Mouse (Mus musculus): ENCODE results near the gene Gmpr. TPM values are rescaled to one million over a fixed set of nuclear protein-coding genes. Genes with fewer than 3 reads are reported as not detected.
"Not testable (repeated sequence)": the region's sequence is repeated elsewhere in the genome, so short reads cannot be mapped to it uniquely, and the experiment has no call there.

Gene Gmpr
- polyA plus RNA-seq, 1 experiment: 7.6 TPM

DNA sequence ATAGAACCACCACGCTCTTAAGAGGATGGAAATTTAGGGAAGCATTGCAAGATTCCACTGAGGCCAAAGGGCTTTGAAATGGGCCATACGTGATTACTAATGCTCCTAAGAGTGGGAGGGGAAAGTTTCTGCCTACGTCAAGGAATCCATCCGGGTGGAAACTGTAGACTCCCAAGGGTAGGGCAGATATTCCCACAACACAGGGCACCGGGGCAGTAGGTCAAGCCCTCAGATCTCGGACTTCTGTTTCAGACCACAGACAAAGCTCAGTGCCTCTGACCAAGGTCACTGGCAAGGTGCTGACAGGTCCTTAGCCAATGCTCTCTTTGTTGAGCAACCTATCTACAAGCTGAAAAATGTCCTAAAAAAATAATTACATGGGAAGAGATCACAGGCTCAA is 27.3 kb upstream of the Gmpr start:
- Histone ChIP-seq H3K9me3 (replicated peaks; ENCODE audit: control insufficient read depth, insufficient read depth, low read length, poor library complexity, severe bottlenecking) (peaks cover 18% of the 10 kb centered on the region), H3K36me3 (ENCODE audit: control insufficient read depth, insufficient read depth, low read length, poor library complexity, severe bottlenecking) (no peaks in the 10 kb centered on the region), H3K27me3 (ENCODE audit: control insufficient read depth, insufficient read depth, low read length, poor library complexity, severe bottlenecking) (no peaks in the 10 kb centered on the region), H3K4me3 (ENCODE audit: low read depth, low read length) (no peak overlapping the region), H3K4me1 (ENCODE audit: control insufficient read depth, insufficient read depth, low read length) (no peaks in the 10 kb centered on the region), H3K9ac (ENCODE audit: low read depth, poor library complexity, severe bottlenecking) (no peak overlapping the region), H3K27ac (ENCODE audit: insufficient read depth, low read length) (no peak overlapping the region)
- TF ChIP-seq EP300 (IDR thresholded peaks at IDR 0.05; ENCODE audit: insufficient read depth, low read depth, low read length): no peak
- no peak for TF ChIP-seq POLR2A (IDR thresholded peaks at IDR 0.05; ENCODE audit: insufficient read depth, low read length)
- no peak for TF ChIP-seq CTCF (IDR thresholded peaks at IDR 0.05; ENCODE audit: low read depth, low read length)

DNA sequence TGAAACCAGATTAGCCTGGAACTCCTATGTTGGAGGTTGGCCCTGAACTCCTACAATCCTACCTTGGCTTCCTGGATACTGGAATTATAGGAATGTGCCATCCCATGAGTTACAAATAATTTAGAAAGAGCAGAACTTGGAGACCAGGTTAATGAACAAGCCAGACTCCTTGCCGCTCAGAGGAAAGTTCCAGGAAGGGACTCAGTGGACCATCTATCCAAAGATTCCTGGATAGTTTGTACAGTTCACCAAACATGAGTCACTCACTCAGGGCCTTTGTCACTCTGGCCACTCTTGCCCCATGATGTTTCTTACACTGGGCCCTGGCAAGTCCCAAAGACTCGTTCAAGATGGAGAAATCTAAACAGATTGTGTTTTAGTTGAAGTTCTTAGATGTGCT is 24.0 kb upstream of the Gmpr start:
- H3K9ac ChIP-seq (ENCODE audit: low read depth, poor library complexity, severe bottlenecking): no peak overlapping the region
- H3K4me1 ChIP-seq (ENCODE audit: control insufficient read depth, insufficient read depth, low read length): no peaks in the 10 kb centered on the region
- no peak overlapping the region for H3K4me3 ChIP-seq (ENCODE audit: low read depth, low read length)
- H3K27ac ChIP-seq (ENCODE audit: insufficient read depth, low read length): no peak overlapping the region
- H3K36me3 ChIP-seq (ENCODE audit: control insufficient read depth, insufficient read depth, low read length, poor library complexity, severe bottlenecking): no peaks in the 10 kb centered on the region
- no peaks in the 10 kb centered on the region for H3K27me3 ChIP-seq (ENCODE audit: control insufficient read depth, insufficient read depth, low read length, poor library complexity, severe bottlenecking)
- TF ChIP-seq CTCF (IDR thresholded peaks at IDR 0.05; ENCODE audit: low read depth, low read length) (no peak), EP300 (IDR thresholded peaks at IDR 0.05; ENCODE audit: insufficient read depth, low read depth, low read length) (no peak), POLR2A (IDR thresholded peaks at IDR 0.05; ENCODE audit: insufficient read depth, low read length) (no peak)
- H3K9me3 ChIP-seq (replicated peaks; ENCODE audit: control insufficient read depth, insufficient read depth, low read length, poor library complexity, severe bottlenecking): peaks cover 18% of the 10 kb centered on the region

DNA sequence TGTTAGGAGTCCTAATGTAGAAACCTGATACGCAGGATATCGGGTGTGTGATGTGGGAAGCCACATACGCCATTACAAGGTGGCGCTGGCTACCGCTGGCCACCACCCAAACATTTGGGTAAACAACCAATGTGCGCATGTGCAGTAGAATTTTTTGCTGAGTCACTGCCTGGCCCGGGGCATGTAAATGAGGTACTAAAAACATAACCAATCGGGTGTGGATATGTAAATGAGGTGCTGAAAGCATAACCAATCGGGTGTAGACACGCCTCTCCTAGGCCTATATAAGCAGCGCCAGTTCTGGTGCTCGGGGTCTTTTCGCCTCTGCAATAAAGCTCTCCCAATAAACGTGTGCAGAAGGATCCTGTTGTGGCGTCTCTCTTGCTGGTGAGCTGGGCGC is 23.3 kb upstream of the Gmpr start:
- H3K9me3 ChIP-seq (replicated peaks; ENCODE audit: control insufficient read depth, insufficient read depth, low read length, poor library complexity, severe bottlenecking): peaks cover 18% of the 10 kb centered on the region
- not testable (repeated sequence) for H3K27me3 ChIP-seq (ENCODE audit: control insufficient read depth, insufficient read depth, low read length, poor library complexity, severe bottlenecking); H3K4me3 ChIP-seq (ENCODE audit: low read depth, low read length); H3K4me1 ChIP-seq (ENCODE audit: control insufficient read depth, insufficient read depth, low read length); H3K9ac ChIP-seq (ENCODE audit: low read depth, poor library complexity, severe bottlenecking); H3K36me3 ChIP-seq (ENCODE audit: control insufficient read depth, insufficient read depth, low read length, poor library complexity, severe bottlenecking)
- H3K27ac ChIP-seq (ENCODE audit: insufficient read depth, low read length): peak overlapping the region; percentile 54; the same call in 1 of the 2 replicates

DNA sequence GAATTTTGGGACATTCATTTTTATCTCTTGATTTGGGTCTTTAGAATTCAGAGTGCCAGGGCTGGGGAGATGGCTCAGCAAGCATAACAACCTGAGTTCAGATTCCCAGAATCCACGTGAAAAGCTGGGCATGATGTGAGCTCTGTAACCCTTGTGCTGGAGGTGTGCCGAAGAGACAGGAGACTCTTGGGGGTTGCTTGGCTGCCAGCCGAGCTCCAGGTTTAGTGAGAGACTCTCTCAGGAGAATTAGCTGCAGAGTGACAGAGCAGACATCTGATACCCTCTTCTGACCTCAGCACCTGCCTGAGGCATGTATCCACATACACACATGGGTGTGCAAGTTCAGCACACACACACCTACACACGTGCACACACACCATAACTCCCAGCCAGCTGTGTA is 21.6 kb upstream of the Gmpr start:
- Histone ChIP-seq H3K27ac (ENCODE audit: insufficient read depth, low read length) (no peak overlapping the region), H3K9ac (ENCODE audit: low read depth, poor library complexity, severe bottlenecking) (no peak overlapping the region), H3K36me3 (ENCODE audit: control insufficient read depth, insufficient read depth, low read length, poor library complexity, severe bottlenecking) (no peaks in the 10 kb centered on the region), H3K27me3 (ENCODE audit: control insufficient read depth, insufficient read depth, low read length, poor library complexity, severe bottlenecking) (no peaks in the 10 kb centered on the region), H3K4me1 (ENCODE audit: control insufficient read depth, insufficient read depth, low read length) (no peaks in the 10 kb centered on the region), H3K9me3 (replicated peaks; ENCODE audit: control insufficient read depth, insufficient read depth, low read length, poor library complexity, severe bottlenecking) (peaks cover 18% of the 10 kb centered on the region), H3K4me3 (ENCODE audit: low read depth, low read length) (no peak overlapping the region)
- TF ChIP-seq POLR2A (IDR thresholded peaks at IDR 0.05; ENCODE audit: insufficient read depth, low read length) (no peak), EP300 (IDR thresholded peaks at IDR 0.05; ENCODE audit: insufficient read depth, low read depth, low read length) (no peak), CTCF (IDR thresholded peaks at IDR 0.05; ENCODE audit: low read depth, low read length) (no peak)

DNA sequence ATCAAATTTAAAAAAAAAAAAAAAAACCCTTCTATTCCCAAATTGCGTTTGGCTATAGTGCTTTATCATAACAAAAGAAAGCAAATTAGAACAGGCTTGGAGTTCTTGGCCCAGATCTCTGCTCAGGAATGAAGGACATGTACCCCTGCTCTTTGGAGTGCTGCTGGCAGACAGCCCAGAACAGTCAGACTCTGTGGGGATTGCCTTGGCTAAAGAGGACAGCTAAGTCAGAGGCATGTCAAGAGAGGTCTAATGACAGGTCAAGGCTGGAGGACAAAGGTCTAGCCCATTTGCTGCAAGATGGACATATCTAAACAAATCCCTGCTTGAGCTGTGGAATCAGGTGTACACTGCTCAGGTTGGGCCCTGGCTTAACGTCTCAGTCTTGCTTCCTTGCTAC is 20.6 kb upstream of the Gmpr start:
- H3K27me3 ChIP-seq (ENCODE audit: control insufficient read depth, insufficient read depth, low read length, poor library complexity, severe bottlenecking): no peaks in the 10 kb centered on the region
- H3K36me3 ChIP-seq (ENCODE audit: control insufficient read depth, insufficient read depth, low read length, poor library complexity, severe bottlenecking): no peaks in the 10 kb centered on the region
- H3K9me3 ChIP-seq (replicated peaks; ENCODE audit: control insufficient read depth, insufficient read depth, low read length, poor library complexity, severe bottlenecking): peaks cover 18% of the 10 kb centered on the region
- no peak overlapping the region for H3K9ac ChIP-seq (ENCODE audit: low read depth, poor library complexity, severe bottlenecking)
- H3K4me1 ChIP-seq (ENCODE audit: control insufficient read depth, insufficient read depth, low read length): no peaks in the 10 kb centered on the region
- H3K27ac ChIP-seq (ENCODE audit: insufficient read depth, low read length): no peak overlapping the region
- no peak overlapping the region for H3K4me3 ChIP-seq (ENCODE audit: low read depth, low read length)
- TF ChIP-seq EP300 (IDR thresholded peaks at IDR 0.05; ENCODE audit: insufficient read depth, low read depth, low read length): no peak
- no peak for TF ChIP-seq CTCF (IDR thresholded peaks at IDR 0.05; ENCODE audit: low read depth, low read length)
- TF ChIP-seq POLR2A (IDR thresholded peaks at IDR 0.05; ENCODE audit: insufficient read depth, low read length): no peak

DNA sequence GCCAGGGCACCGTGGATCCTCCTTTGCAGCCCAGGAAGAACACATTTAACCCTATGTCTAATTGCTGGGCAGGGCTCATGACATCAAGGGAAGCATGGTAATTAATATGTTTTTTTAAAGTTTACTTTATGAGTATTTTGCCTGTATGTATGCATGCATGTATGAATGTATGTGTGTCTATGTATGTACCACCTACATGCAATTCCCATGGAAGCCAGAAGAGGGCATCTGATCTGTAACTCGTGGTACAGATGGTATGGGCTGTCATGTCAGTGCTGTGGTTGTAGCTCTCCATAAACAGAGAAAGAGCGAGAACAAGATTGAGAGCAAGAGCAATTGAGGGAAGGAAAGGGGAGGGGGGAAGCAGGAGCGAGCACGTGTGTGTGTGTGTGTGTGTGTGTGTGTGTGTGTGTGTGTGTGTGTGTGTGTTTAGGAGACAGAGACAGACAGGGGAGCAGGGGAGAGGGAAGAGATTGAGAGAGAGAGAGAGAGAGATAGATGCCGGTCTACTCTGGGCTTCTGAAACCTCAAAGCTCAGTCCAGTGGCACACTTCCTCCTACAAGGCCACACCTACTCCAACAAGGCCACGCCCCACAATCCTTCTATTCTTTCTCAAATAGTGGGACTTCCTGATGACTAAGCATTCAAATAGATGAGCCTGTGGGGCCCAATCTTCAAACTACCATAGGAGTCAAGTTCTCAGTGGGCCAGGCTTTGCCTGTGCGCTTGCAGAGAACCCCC is 15.1 kb upstream of the Gmpr start:
- H3K36me3 ChIP-seq (ENCODE audit: control insufficient read depth, insufficient read depth, low read length, poor library complexity, severe bottlenecking): no peaks in the 10 kb centered on the region
- H3K4me3 ChIP-seq (ENCODE audit: low read depth, low read length): no peak overlapping the region
- H3K27ac ChIP-seq (ENCODE audit: insufficient read depth, low read length): peak overlapping the region; percentile 55; the same call in 1 of the 2 replicates
- H3K4me1 ChIP-seq (ENCODE audit: control insufficient read depth, insufficient read depth, low read length): no peaks in the 10 kb centered on the region
- H3K27me3 ChIP-seq (ENCODE audit: control insufficient read depth, insufficient read depth, low read length, poor library complexity, severe bottlenecking): no peaks in the 10 kb centered on the region
- TF ChIP-seq EP300 (IDR thresholded peaks at IDR 0.05; ENCODE audit: insufficient read depth, low read depth, low read length): no peak
- no peak for TF ChIP-seq POLR2A (IDR thresholded peaks at IDR 0.05; ENCODE audit: insufficient read depth, low read length)
- no peak for TF ChIP-seq CTCF (IDR thresholded peaks at IDR 0.05; ENCODE audit: low read depth, low read length)
- no peak overlapping the region for H3K9ac ChIP-seq (ENCODE audit: low read depth, poor library complexity, severe bottlenecking)
- H3K9me3 ChIP-seq (replicated peaks; ENCODE audit: control insufficient read depth, insufficient read depth, low read length, poor library complexity, severe bottlenecking): no peaks in the 10 kb centered on the region
